Mouse (Mus musculus) cerebellum, adult 18-20 months (tissue): ENCODE results near the gene Gcnt4.

Experiments
- DNase-seq, 2 experiments: peaks; one replicate each; pipeline ENCODE4 v3.0.0; 2021

The Gcnt4 gene

DNA sequence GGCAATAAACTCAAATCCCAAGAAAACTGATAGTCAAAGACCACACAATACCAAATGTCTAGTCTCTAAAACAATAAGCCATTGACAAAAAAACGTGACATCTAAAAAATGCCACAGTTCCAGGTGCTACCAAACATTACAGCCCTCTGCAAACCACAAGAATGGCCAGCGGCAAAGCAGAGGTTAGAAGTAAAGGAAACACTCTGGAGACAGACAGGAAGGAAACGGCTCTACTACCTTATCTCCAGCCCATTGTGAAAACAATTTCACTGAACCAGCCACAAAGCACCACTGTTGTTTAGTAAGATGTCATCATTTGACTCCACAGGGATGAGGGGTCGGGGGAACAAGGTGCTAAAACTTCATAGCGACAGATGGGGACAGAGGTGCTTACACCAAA lies 70.8 kb downstream of the Gcnt4 start:
- no peak for DNase-seq

DNA sequence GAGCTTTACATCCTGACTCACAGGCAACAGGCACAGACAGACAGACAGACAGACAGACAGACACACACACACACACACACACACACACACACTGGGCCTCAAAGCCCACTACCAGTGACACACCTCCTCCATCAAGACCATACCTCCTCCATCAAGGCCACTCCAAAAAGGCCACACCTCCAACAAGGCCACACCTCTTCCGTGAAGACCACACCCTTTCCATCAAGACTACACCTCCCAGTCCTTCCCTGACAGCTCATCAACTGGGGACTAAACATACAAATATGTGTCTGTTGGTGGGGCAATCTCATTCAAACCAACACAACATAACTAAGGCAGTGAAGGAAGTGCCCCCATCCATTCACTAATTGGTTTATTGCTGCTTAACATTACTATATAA lies 72.6 kb downstream of the Gcnt4 start:
- no peak for DNase-seq
